Mouse (Mus musculus) macrophage (primary cell): ENCODE measurements around the gene 4930404N11Rik. TPM values are rescaled to one million over a fixed set of nuclear protein-coding genes. Genes with fewer than 3 reads are reported as not detected.
A peak's percentile ranks its signal among the peaks of the same experiment; 100 is the strongest.

ENCODE experiments used
- H3K27ac ChIP-seq: fragments of 350-480 bp; formaldehyde crosslinking; 2 replicates; pipeline ENCODE4 v1.9.0; 2021
- H3K36me3 ChIP-seq: fragments of 350-480 bp; formaldehyde crosslinking; 2 replicates; pipeline ENCODE4 v1.9.0; 2021; ENCODE audit errors: inconsistent target
- H3K4me3 ChIP-seq: fragments of 350-480 bp; formaldehyde crosslinking; 2 replicates; pipeline ENCODE4 v1.9.0; 2021; ENCODE audit errors: inconsistent target
- H3K79me2 ChIP-seq: fragments of 350-480 bp; formaldehyde crosslinking; 2 replicates; pipeline ENCODE4 v1.9.0; 2021; ENCODE audit errors: inconsistent target
- WGBS: methylation state at CpG from one replicate; pipeline ENCODE4 v1.1.7; 2026; ENCODE audit warnings: inconsistent platforms; ENCODE audit not compliant: missing documents; 5-methylcytosine and 5-hydroxymethylcytosine counted together
- polyA plus RNA-seq: library from polyadenylated mRNA; stranded (reverse); fragments of 250-400 nt; gene quantifications from 3 replicates; pipeline ENCODE4 v1.2.4, GENCODE M21; 2018; ENCODE audit warnings: inconsistent platforms

The 4930404N11Rik gene
- polyA plus RNA-seq, 1 experiment from 2014 or later = 9.8 TPM

DNA sequence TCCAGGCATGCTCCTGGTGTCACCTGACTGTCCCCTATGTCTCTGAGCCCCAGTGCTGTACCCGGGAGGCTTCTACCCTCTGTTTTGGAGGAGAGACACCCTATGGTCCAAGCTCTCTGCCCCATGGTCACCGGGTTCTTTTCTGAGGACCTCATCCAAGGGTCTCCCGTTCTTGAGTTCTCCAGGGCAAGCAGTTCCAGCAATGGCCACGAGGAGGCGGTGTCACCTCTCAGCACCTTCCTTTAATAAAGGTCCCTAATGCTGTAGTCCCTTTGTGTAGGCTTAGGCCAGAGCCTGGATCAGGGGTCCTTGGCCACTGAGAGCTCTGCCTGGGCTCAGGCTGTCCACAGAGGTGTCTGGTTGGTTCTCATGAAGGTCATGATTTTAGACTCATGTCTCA lies 29.5 kb upstream of the 4930404N11Rik start:
- Histone ChIP-seq H3K79me2 (peaks cover 30% of the 10 kb centered on the region; the same call in 1 of the 2 replicates), H3K36me3 (peaks cover 21% of the 10 kb centered on the region; the same call in 1 of the 2 replicates), H3K4me3 (no peak overlapping the region), H3K27ac (no peak overlapping the region)
- 24% methylated on average over 5 of the region's 5 CpGs for WGBS

DNA sequence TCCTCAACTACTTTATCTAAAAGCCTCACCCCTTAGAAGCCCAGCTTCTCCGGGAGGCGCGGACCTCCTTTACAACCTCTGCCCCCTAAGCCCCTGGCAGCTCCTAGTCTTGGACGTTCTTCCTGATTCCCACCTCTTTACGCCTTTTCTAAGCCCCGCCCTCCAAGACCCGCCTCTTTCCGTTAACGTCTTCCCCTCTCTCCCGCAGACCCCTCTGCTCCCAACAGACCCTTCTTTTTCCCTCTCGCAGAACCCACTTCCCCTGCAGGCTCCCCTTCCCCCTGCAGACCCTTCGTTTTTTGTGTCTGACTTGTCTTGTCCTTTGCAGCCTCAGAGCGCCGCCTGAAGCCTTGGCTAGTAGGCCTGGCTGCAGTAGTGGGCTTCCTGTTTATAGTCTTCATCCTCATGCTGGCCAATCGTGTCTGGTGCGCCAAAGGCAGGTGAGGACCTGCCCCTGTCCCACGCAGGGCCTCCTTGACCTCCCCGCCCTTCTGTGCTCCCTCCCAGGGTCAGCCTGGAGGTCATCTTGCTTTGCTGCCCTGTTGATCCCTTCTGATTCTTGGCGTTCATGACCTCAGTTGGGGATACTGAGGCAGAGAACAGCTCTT lies 27.9 kb upstream of the 4930404N11Rik start:
- peaks cover 15% of the 10 kb centered on the region; the same call in 1 of the 2 replicates for H3K79me2 ChIP-seq
- H3K4me3 ChIP-seq = peak overlapping the region; percentile 33
- peak overlapping the region; percentile 48 for H3K27ac ChIP-seq
- WGBS = 12% methylated on average over 18 of the region's 19 CpGs
- peaks cover 11% of the 10 kb centered on the region; the same call in 1 of the 2 replicates for H3K36me3 ChIP-seq

GRCm38 (mm10) chr10:81392781-81393185 lies 27.2 kb upstream of the 4930404N11Rik start, which contains the start of gene Smim24:
TSS of gene Smim24 (plus strand) at chr10:81393051.
- Histone ChIP-seq H3K36me3 (peaks cover 14% of the 10 kb centered on the region; the same call in 1 of the 2 replicates), H3K79me2 (peaks cover 7% of the 10 kb centered on the region; the same call in 1 of the 2 replicates), H3K27ac (peak within 1 kb of the TSS; percentile 48), H3K4me3 (peak within 1 kb of the TSS; percentile 33)
- WGBS = 74% methylated on average over 10 of the region's 14 CpGs

- Histone ChIP-seq H3K36me3 (peaks cover 10% of the 10 kb centered on the region; the same call in 1 of the 2 replicates), H3K4me3 (no peak overlapping the region)
- WGBS = 97% methylated on average over 6 of the region's 6 CpGs
Observed at GRCm38 (mm10) chr10:81392270-81392669, 26.7 kb upstream of the 4930404N11Rik start.

GRCm38 (mm10) chr10:81390678-81390965 lies 25.0 kb upstream of the 4930404N11Rik start:
- Histone ChIP-seq H3K79me2 (peaks cover 19% of the 10 kb centered on the region), H3K36me3 (peaks cover 22% of the 10 kb centered on the region; the same call in 1 of the 2 replicates), H3K4me3 (no peak overlapping the region), H3K27ac (no peak overlapping the region)
- WGBS = 89% methylated on average over 12 of the region's 13 CpGs

More at GRCm38 (mm10) chr10:81392270-81392669, 26.7 kb upstream of the 4930404N11Rik start:
- H3K79me2 ChIP-seq = peaks cover 4% of the 10 kb centered on the region; the same call in 1 of the 2 replicates
- no peak overlapping the region for H3K27ac ChIP-seq

DNA sequence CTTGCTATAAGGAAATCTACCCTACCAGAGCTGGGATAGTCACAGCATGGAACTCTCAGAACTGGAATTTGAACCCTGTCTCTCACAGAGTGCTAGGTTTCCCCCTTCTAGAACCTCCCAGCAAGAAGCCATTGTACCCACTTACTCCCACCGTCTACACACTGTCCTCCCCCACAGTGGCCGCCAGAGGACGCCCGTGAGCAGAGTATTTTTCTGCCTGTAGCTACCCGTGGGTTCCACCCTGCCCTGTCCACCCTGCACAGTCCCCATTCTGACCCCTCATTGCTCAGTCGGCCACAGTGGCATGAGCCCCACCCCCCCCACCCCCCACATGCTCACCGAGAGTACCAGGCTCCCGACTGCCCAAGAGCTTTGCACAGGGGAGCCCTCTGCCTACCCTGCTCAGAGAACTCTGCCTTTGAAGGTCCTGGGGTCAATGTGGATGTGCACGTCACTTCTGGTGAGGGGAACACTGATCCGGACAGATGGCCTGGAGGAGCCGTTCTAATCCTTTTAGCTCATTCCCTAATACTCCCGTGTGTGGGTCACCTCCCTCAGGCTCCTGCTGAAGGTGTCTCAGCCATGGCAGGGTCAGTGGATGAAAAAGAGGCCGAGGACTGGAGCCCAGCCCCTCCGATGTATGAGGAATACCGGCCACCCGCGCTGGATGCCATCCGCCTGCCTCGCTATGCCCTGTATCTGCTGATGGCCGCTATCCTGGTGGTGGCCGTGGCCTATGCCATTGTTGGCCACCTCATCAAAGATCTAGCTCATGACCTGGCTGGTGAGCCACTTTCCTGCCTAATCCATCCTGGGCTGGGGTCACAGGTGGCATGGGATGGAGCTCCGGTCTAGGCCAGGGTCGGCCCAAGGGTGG lies 24.4 kb upstream of the 4930404N11Rik start:
- Histone ChIP-seq H3K79me2 (peaks cover 25% of the 10 kb centered on the region), H3K27ac (peak overlapping the region; percentile 41), H3K36me3 (peaks cover 22% of the 10 kb centered on the region; the same call in 1 of the 2 replicates), H3K4me3 (no peak overlapping the region)
- 67% methylated on average over 22 of the region's 23 CpGs for WGBS

DNA sequence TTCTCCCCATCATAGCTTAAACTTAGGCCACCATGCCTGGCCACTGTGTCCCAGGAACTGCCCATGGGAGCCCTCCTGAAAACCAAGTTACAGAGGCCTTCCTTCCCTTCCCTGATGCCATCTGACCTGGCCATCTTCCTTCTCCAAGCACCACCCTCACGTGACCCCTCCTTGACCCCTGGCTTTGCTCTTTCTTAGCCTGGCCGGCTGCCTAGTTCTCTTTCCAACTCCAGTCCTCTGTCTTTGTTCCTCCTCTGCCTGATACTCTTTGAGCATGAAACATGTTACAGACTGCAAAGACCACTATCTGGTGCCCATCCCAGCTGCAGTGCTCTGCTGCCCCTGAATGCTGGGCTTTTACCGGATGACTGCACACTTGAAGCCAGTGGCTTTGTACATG lies 23.8 kb upstream of the 4930404N11Rik start:
- 71% methylated on average over 3 of the region's 3 CpGs for WGBS
- peak overlapping the region; percentile 41 for H3K27ac ChIP-seq
- H3K79me2 ChIP-seq = peaks cover 32% of the 10 kb centered on the region
- H3K4me3 ChIP-seq = no peak overlapping the region
- H3K36me3 ChIP-seq = peaks cover 22% of the 10 kb centered on the region; the same call in 1 of the 2 replicates

DNA sequence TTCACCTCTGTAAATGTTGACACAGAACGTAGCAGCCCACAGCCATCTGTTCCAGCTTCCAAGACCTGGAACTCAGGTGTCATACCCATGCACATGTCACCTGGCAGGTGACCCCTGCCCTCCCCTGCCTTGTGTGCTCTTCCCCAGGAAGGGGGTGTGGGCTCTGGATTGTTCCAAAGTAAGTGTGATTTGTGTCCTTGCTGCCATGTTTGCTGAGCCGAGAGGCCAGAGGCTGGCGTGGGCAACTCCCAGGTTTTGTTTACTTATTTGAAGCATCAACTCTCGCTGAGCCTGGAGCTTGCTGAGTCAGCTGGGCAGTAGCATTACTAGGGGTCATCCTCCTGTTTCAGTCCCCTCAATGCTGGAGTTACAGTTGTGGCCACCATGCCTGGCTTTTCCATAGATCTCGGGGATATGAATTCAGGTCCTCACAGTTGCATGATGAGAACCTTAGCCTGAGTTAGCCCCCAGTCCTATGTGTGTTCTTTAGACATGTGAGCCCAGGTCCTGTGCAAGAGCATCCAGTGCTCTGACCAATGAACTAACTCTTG lies 23.0 kb upstream of the 4930404N11Rik start, which contains the start of gene Gm48552:
TSS of gene Gm48552 (plus strand) at position 501 of the 551 bp plus-strand sequence.
- peaks cover 32% of the 10 kb centered on the region for H3K79me2 ChIP-seq
- no peak within 1 kb of the TSS for H3K4me3 ChIP-seq
- WGBS = 95% methylated on average over 5 of the region's 5 CpGs
- peak within 1 kb of the TSS; percentile 41 for H3K27ac ChIP-seq
- H3K36me3 ChIP-seq = peaks cover 22% of the 10 kb centered on the region; the same call in 1 of the 2 replicates

- Histone ChIP-seq H3K36me3 (peaks cover 22% of the 10 kb centered on the region; the same call in 1 of the 2 replicates), H3K79me2 (peaks cover 32% of the 10 kb centered on the region), H3K4me3 (no peak overlapping the region), H3K27ac (no peak overlapping the region)
- WGBS = 95% methylated on average over 19 of the region's 20 CpGs
Observed at GRCm38 (mm10) chr10:81387716-81388115, 22.1 kb upstream of the 4930404N11Rik start.

- Histone ChIP-seq H3K27ac (no peak overlapping the region), H3K79me2 (peaks cover 32% of the 10 kb centered on the region), H3K36me3 (peaks cover 22% of the 10 kb centered on the region; the same call in 1 of the 2 replicates), H3K4me3 (peak overlapping the region; percentile 100; the same call in 1 of the 2 replicates)
- 86% methylated on average over 22 of the region's 22 CpGs for WGBS
Observed at GRCm38 (mm10) chr10:81385603-81386306, 20.1 kb upstream of the 4930404N11Rik start.

GRCm38 (mm10) chr10:81384605-81384982 lies 19.0 kb upstream of the 4930404N11Rik start:
- Histone ChIP-seq H3K79me2 (peaks cover 32% of the 10 kb centered on the region), H3K27ac (peak overlapping the region; percentile 89), H3K36me3 (peaks cover 22% of the 10 kb centered on the region; the same call in 1 of the 2 replicates), H3K4me3 (peak overlapping the region; percentile 100)
- WGBS = 0% methylated on average over 19 of the region's 19 CpGs

GRCm38 (mm10) chr10:81383802-81384604 lies 18.4 kb upstream of the 4930404N11Rik start, which contains the start of the genes Dohh and Gm48551:
TSS of gene Dohh (plus strand) at chr10:81384428.
TSS of gene Gm48551 (plus strand) at chr10:81384466.
- Histone ChIP-seq H3K36me3 (peaks cover 22% of the 10 kb centered on the region; the same call in 1 of the 2 replicates), H3K4me3 (peak within 1 kb of the TSS; percentile 100), H3K79me2 (peaks cover 32% of the 10 kb centered on the region), H3K27ac (peak within 1 kb of the TSS; percentile 89)
- 5% methylated on average over 48 of the region's 54 CpGs for WGBS

DNA sequence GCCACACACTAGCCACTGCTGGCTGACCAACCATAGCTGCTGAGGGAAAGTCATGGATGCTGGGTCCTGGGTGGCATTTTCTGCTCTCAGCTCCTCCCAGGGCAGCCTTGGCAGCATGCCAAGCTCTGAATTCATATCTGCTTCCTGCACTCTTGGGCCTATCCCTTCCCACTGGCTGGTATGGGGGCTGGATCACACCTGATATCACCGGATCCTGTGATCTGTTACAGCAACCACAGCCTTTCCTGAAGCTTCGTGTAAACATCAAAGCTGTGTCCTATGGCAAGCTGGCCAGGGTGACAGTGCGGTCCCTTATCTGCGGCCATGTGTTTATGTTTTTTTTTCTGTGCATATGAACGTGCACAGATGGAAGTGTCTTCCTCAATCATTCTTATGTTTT lies 16.4 kb upstream of the 4930404N11Rik start:
- Histone ChIP-seq H3K36me3 (peaks cover 11% of the 10 kb centered on the region; the same call in 1 of the 2 replicates), H3K27ac (no peak overlapping the region), H3K79me2 (peaks cover 38% of the 10 kb centered on the region), H3K4me3 (no peak overlapping the region)
- WGBS = 38% methylated on average over 5 of the region's 5 CpGs
